Mouse (Mus musculus): ENCODE measurements around the gene Pam. TPM values are rescaled to one million over a fixed set of nuclear protein-coding genes. Genes with fewer than 3 reads are reported as not detected.

The Pam gene
- total RNA-seq (2021), result 237 and 245 TPM in 2 replicates
- long read RNA-seq, experiment 1, full-length matches to known transcripts, result 17 of 110 reads
- long read RNA-seq, experiment 1, partial matches to known transcripts, result 33 of 110 reads
- long read RNA-seq, experiment 1, other reads (novel, unspliced or antisense), result 60 of 110 reads
- long read RNA-seq, experiment 2, full-length matches to known transcripts, result 20 of 82 reads
- long read RNA-seq, experiment 2, partial matches to known transcripts, result 23 of 82 reads
- long read RNA-seq, experiment 2, other reads (novel, unspliced or antisense), result 39 of 82 reads

- peak; percentile 95 for DNase-seq
These were observed at the start of gene Pam for GRCm38 (mm10) chr1:98095246-98095990. Gene Pam, minus strand, starts transcription at chr1:98095646.

- DNase-seq, result peak; percentile 12
These were observed 49.4 kb upstream of the Pam start for GRCm38 (mm10) chr1:98144845-98145244.

- DNase-seq, result no peak
These were observed 35.8 kb upstream of the Pam start for GRCm38 (mm10) chr1:98131244-98131643.

GRCm38 (mm10) chr1:98129561-98130347, 34.3 kb upstream of the Pam start:
- DNase-seq, result no peak

- no peak for DNase-seq
These were observed 33.7 kb upstream of the Pam start for GRCm38 (mm10) chr1:98129111-98129510.

GRCm38 (mm10) chr1:98128338-98129096, 33.1 kb upstream of the Pam start:
- no peak for DNase-seq

GRCm38 (mm10) chr1:98126268-98126667, 30.8 kb upstream of the Pam start:
- no peak for DNase-seq

GRCm38 (mm10) chr1:98124727-98125126, 29.3 kb upstream of the Pam start:
- DNase-seq, result no peak

- DNase-seq, result no peak
These were observed 24.1 kb upstream of the Pam start for GRCm38 (mm10) chr1:98119595-98119994.

GRCm38 (mm10) chr1:98107599-98107998, 12.2 kb upstream of the Pam start:
- no peak for DNase-seq

- DNase-seq, result no peak
These were observed 4.0 kb upstream of the Pam start for GRCm38 (mm10) chr1:98099441-98099840.

GRCm38 (mm10) chr1:98097957-98098729, 2.7 kb upstream of the Pam start:
- no peak for DNase-seq

GRCm38 (mm10) chr1:98096396-98096935, 1.0 kb upstream of the Pam start:
- DNase-seq, result no peak

GRCm38 (mm10) chr1:98095991-98096330, 515 bp upstream of the Pam start:
- DNase-seq, result no peak

GRCm38 (mm10) chr1:98094811-98095245, 618 bp downstream of the Pam start:
- peak; percentile 70 for DNase-seq

GRCm38 (mm10) chr1:98089336-98089975, 6.0 kb downstream of the Pam start:
- DNase-seq, result no peak

- DNase-seq, result no peak
These were observed 9.0 kb downstream of the Pam start for GRCm38 (mm10) chr1:98086456-98086855.

- DNase-seq, result no peak
These were observed 10.7 kb downstream of the Pam start for GRCm38 (mm10) chr1:98084596-98085274.

- DNase-seq, result no peak
These were observed 11.9 kb downstream of the Pam start for GRCm38 (mm10) chr1:98083508-98083907.

GRCm38 (mm10) chr1:98082988-98083387, 12.5 kb downstream of the Pam start:
- DNase-seq, result no peak

All from adrenal gland, postnatal 14 days (tissue).